Mouse (Mus musculus) brain, embryonic 14.5 days (tissue): ENCODE measurements at regions not wholly inside any gene's neighbourhood (a gene's known extent, or its start where the extent isn't known, plus 50 kb on each side); places are given as distances from the start of the nearest gene placed in this dataset.

ENCODE experiments used
- CTCF ChIP-seq: fragments of 200-500 bp; IDR thresholded peaks from 2 replicates; pipeline ENCODE4 v1.5.1; 2012; ENCODE audit warnings: inconsistent platforms, mild to moderate bottlenecking, moderate library complexity, borderline replicate concordance; ENCODE audit not compliant: insufficient read depth, insufficient read length; ENCODE audit errors: extremely low read depth
- POLR2A ChIP-seq: fragments of 200-500 bp; IDR thresholded peaks from 2 replicates; pipeline ENCODE4 v1.6.1; 2012; ENCODE audit warnings: mild to moderate bottlenecking, inconsistent platforms, borderline replicate concordance; ENCODE audit not compliant: poor library complexity, insufficient read depth, insufficient read length, severe bottlenecking; ENCODE audit errors: extremely low read depth

DNA sequence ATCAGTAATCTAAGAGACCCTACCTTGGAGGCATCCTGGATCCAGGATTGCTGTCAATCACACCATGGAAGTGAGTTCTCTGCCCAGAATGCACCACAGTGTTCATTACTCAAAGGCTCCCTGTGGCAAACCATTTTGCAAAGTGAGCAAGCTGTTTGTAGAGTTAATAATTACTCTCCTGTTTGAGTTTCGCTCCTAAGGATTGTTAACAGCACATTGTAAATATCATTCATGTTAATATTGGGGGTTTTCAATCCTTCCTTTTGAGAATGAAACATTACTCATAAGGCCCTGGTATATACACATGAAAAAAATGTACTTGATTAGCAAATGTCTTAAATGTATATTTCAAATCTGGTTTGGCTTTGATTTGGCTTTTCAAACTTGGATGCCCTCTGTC, 58.1 kb upstream of the Clstn2 start:
- TF ChIP-seq CTCF (no peak), POLR2A (no peak)
